Mouse (Mus musculus) embryonic facial prominence, embryonic 14.5 days (tissue): ENCODE data around the gene Vmn1r193. TPM values are rescaled to one million over a fixed set of nuclear protein-coding genes. Genes with fewer than 3 reads are reported as not detected.
"Not testable (repeated sequence)": the region's sequence is repeated elsewhere in the genome, so short reads cannot be mapped to it uniquely, and the experiment has no call there.

Experiments
- ATAC-seq: fragments of 200-750 bp; cut with Nextera tagmentation; 2 replicates; pipeline ENCODE4 v1.8.0; 2017; ENCODE audit warnings: low read depth, moderate number of reproducible peaks, moderate TSS enrichment
- DNase-seq: peaks from one replicate; pipeline ENCODE4 v3.0.0-alpha.2; 2015; ENCODE audit warnings: low spot score
- H3K27ac ChIP-seq: fragments of 300-500 bp; sonication (generic); replicated peaks from 2 replicates; pipeline ENCODE4 v1.5.1; 2014; ENCODE audit warnings: low read depth, mild to moderate bottlenecking, low read length, moderate library complexity
- H3K27me3 ChIP-seq: fragments of 300-500 bp; sonication (generic); replicated peaks from 2 replicates; pipeline ENCODE4 v1.6.1; 2014; ENCODE audit warnings: low read length; ENCODE audit not compliant: control insufficient read depth, insufficient read depth
- H3K36me3 ChIP-seq: fragments of 300-500 bp; sonication (generic); 2 replicates; pipeline ENCODE4 v1.6.1; 2014; ENCODE audit warnings: low read length, mixed read lengths; ENCODE audit not compliant: control insufficient read depth, insufficient read depth
- H3K4me1 ChIP-seq: fragments of 300-500 bp; sonication (generic); 2 replicates; pipeline ENCODE4 v1.6.1; 2014; ENCODE audit warnings: antibody characterized with exemption, low read length; ENCODE audit not compliant: control insufficient read depth, insufficient read depth
- H3K4me2 ChIP-seq: fragments of 300-500 bp; sonication (generic); 2 replicates; pipeline ENCODE4 v1.6.1; 2014; ENCODE audit warnings: low read depth, mild to moderate bottlenecking, low read length, moderate library complexity, mixed read lengths
- H3K4me3 ChIP-seq: fragments of 300-500 bp; sonication (generic); 2 replicates; pipeline ENCODE4 v1.5.1; 2014; ENCODE audit warnings: low read depth, mild to moderate bottlenecking, low read length
- H3K9ac ChIP-seq: fragments of 300-500 bp; sonication (generic); 2 replicates; pipeline ENCODE4 v1.6.1; 2014; ENCODE audit warnings: low read depth, mild to moderate bottlenecking, low read length, moderate library complexity, mixed read lengths
- H3K9me3 ChIP-seq: fragments of 300-500 bp; sonication (generic); 2 replicates; pipeline ENCODE4 v1.6.1; 2016; ENCODE audit warnings: low read length; ENCODE audit not compliant: control insufficient read depth
- WGBS: fragments of 180-500 bp; shearing (Covaris S2); extraction: QIAGEN DNeasy Blood & Tissue Kit; methylation state at CpG from one replicate; pipeline ENCODE4 v1.1.7; 2014; 5-methylcytosine and 5-hydroxymethylcytosine counted together
- polyA plus RNA-seq: library from polyadenylated mRNA; unstranded; fragments of >200 nt; fragmentation: Nextera tagmentation; extraction: Ambion mirVana; gene quantifications from 2 replicates; pipeline ENCODE4 v1.2.1, GENCODE M21; 2014

Gene Vmn1r193
- not detected in 2 replicates for polyA plus RNA-seq

DNA sequence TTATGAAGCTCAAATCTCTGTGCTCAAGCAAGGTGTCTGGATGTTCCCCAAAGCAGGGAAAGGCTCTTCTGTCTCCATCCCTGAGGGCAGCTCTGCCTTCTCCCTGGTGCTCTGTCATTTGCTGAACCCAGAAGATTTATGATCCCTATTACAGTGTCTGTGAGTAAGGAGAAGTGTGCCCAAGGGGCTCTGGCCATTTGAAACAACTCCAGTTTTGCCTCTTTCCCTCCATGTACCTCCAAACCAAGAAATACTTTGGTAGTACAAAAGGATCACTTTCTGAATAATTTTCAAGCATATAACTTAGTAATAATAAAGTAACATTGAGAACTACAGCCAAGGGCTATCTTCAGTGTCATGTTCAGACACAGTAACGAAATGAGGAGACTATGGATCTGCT lies at the start of gene Vmn1r193:
Gene Vmn1r193, minus strand, starts transcription at position 101 of the 400 bp plus-strand sequence.
- H3K27me3 ChIP-seq, H3K9me3 ChIP-seq, H3K4me3 ChIP-seq, DNase-seq, H3K4me1 ChIP-seq, H3K36me3 ChIP-seq, ATAC-seq, H3K4me2 ChIP-seq, H3K9ac ChIP-seq, H3K27ac ChIP-seq: not testable (repeated sequence)
- WGBS: 77% methylated on average over 1 of the region's 1 CpGs

DNA sequence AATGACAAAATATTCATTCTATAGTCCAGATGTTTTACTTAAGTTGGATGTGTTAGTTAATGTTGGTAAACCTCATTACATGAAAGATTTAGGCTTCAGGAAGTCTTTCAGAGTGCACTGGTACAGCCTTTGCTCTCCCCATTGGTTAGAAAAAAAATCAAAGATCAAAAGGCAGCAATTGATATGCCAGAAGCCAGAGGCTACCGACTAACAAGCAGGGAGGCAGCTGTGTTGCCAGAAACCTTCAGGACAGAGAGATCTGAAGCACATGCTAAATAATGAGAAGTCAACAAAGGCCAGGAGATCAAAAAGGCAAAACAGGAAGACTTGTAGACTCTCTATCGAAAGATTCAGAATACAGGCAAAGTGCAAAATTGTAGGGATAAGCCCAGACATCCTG lies 48.8 kb upstream of the Vmn1r193 start:
- Histone ChIP-seq H3K9me3 (no peaks in the 10 kb centered on the region), H3K4me2 (no peak overlapping the region), H3K27ac (no peak overlapping the region), H3K4me3 (no peak overlapping the region), H3K4me1 (no peaks in the 10 kb centered on the region), H3K27me3 (no peaks in the 10 kb centered on the region), H3K36me3 (no peaks in the 10 kb centered on the region), H3K9ac (no peak overlapping the region)
- WGBS: 29% methylated on average over 2 of the region's 2 CpGs
- ATAC-seq: no peak
- no peak for DNase-seq

- not testable (repeated sequence) for H3K27ac ChIP-seq, H3K4me3 ChIP-seq, H3K9ac ChIP-seq, H3K36me3 ChIP-seq, H3K4me1 ChIP-seq, ATAC-seq, H3K4me2 ChIP-seq, DNase-seq, H3K9me3 ChIP-seq, H3K27me3 ChIP-seq
- WGBS: 89% methylated on average over 1 of the region's 1 CpGs
Measured at GRCm38 (mm10) chr13:22270222-22270621, 47.3 kb upstream of the Vmn1r193 start, which contains the start of gene Vmn1r195. Gene Vmn1r195, plus strand, starts transcription at chr13:22270522.

DNA sequence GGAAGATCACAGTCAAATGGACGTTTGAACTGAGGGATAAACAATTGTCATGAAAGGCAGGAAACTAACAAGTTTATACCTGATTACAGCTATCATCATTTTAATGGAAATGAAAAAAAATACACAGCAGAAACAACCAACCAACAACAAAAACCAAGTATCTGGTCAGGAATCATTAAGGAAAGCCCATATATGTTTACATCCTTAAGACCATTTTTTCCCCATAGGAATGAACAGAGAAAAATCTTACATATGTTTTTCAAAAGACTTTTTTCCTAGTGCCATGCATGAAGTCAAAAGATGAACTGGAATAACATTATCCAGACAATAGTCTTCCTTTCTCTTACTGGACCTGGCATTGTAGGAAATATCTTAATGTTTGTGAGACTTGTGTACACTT lies 21.0 kb upstream of the Vmn1r193 start, which contains the start of gene Vmn1r194:
Gene Vmn1r194, plus strand, starts transcription at position 301 of the 400 bp plus-strand sequence.
- Histone ChIP-seq H3K9me3 (no peaks in the 10 kb centered on the region), H3K4me2 (no peak within 1 kb of the TSS), H3K4me3 (no peak within 1 kb of the TSS), H3K27me3 (no peaks in the 10 kb centered on the region), H3K4me1 (no peaks in the 10 kb centered on the region), H3K9ac (no peak within 1 kb of the TSS), H3K27ac (no peak within 1 kb of the TSS), H3K36me3 (no peaks in the 10 kb centered on the region)
- WGBS: 40% methylated on average over 1 of the region's 1 CpGs
- DNase-seq (no peak), ATAC-seq (no peak)

DNA sequence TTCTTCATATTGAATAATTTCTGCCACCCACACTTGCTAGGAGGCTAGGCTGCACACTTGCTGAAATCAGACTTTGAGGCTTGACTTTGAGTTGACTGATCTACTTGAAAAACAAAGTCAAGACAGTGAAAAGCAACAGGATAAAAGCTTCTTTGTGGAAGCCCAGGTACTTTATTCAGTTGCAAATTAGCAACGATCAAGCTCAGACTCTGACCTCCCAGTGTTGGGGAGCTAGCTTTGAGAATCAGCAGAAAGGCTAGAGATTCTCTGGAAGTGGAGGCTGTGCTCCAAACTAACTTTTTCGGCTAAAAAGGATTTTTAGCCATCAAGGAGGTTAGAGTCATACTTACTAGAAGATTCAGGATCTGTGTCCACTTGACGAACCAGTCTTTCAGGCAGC lies 30.2 kb downstream of the Vmn1r193 start:
- not testable (repeated sequence) for H3K4me1 ChIP-seq, H3K9ac ChIP-seq, H3K36me3 ChIP-seq, H3K9me3 ChIP-seq, DNase-seq, H3K27ac ChIP-seq, ATAC-seq, H3K4me2 ChIP-seq, H3K4me3 ChIP-seq, H3K27me3 ChIP-seq
- 73% methylated on average over 3 of the region's 3 CpGs for WGBS

- ATAC-seq (no peak), DNase-seq (no peak)
- no peaks in the 10 kb centered on the region for H3K4me1 ChIP-seq
- no peaks in the 10 kb centered on the region for H3K36me3 ChIP-seq
- H3K4me2 ChIP-seq: no peak within 1 kb of the TSS
- no peaks in the 10 kb centered on the region for H3K9me3 ChIP-seq
- no peaks in the 10 kb centered on the region for H3K27me3 ChIP-seq
- H3K27ac ChIP-seq: no peak within 1 kb of the TSS
- no peak within 1 kb of the TSS for H3K4me3 ChIP-seq
- H3K9ac ChIP-seq: no peak within 1 kb of the TSS
Measured at GRCm38 (mm10) chr13:22191041-22191440, 31.9 kb downstream of the Vmn1r193 start, which contains the start of gene Vmn1r192. Gene Vmn1r192, minus strand, starts transcription at chr13:22191141.

DNA sequence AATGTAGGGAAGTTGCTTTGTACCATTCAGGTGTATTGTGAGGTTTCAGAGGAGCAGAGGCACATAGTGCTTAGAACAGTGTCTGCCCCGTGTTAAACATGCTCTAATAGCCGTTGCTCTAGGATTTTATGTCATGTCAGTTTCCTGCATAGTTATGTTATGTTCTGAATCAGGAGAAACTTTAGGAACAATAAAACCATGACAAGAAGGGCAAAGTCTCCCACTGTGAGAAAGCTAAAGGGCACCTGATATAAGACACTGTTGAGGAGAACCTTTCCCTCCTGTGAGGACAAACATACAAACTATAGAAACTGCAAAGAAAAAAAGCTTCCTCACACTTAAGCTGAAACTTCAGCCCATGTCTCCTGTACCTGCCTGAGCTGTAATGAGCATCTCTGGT lies 32.6 kb downstream of the Vmn1r193 start:
- no peak overlapping the region for H3K27ac ChIP-seq
- no peaks in the 10 kb centered on the region for H3K27me3 ChIP-seq
- H3K4me2 ChIP-seq: no peak overlapping the region
- ATAC-seq (no peak), DNase-seq (no peak)
- H3K4me1 ChIP-seq: no peaks in the 10 kb centered on the region
- H3K36me3 ChIP-seq: no peaks in the 10 kb centered on the region
- no peak overlapping the region for H3K9ac ChIP-seq
- H3K9me3 ChIP-seq: no peaks in the 10 kb centered on the region
- 75% methylated on average over 2 of the region's 2 CpGs for WGBS
- no peak overlapping the region for H3K4me3 ChIP-seq

- ATAC-seq (no peak), DNase-seq (no peak)
- no peak overlapping the region for H3K27ac ChIP-seq
- no peaks in the 10 kb centered on the region for H3K9me3 ChIP-seq
- no peaks in the 10 kb centered on the region for H3K36me3 ChIP-seq
- H3K27me3 ChIP-seq: no peaks in the 10 kb centered on the region
- no peak overlapping the region for H3K4me2 ChIP-seq
- 86% methylated on average over 2 of the region's 2 CpGs for WGBS
- H3K4me3 ChIP-seq: no peak overlapping the region
- H3K9ac ChIP-seq: no peak overlapping the region
- H3K4me1 ChIP-seq: no peaks in the 10 kb centered on the region
Measured at GRCm38 (mm10) chr13:22189313-22189712, 33.6 kb downstream of the Vmn1r193 start.

DNA sequence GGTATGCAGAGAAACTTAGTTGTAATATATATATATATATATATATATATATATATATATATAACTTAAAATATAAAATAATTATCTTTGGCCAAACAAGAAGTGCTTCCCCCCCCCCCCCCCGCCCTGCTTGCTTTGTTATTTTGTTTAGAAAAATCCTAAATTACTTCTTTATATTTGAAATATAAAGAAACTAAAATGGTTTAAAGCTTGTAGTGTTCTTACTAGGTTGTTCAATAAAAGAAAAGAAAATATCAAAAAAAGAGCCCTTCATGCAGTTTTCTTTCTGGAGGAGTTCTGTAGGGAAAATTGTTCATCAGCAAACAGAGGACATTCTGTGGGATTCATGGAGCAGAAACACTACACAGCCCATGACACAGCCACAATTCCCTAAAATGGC lies 39.1 kb downstream of the Vmn1r193 start, which contains the start of gene Vmn1r191:
Gene Vmn1r191, minus strand, starts transcription at position 101 of the 400 bp plus-strand sequence.
- H3K9ac ChIP-seq: no peak within 1 kb of the TSS
- no peak for ATAC-seq
- DNase-seq: no peak
- H3K36me3 ChIP-seq: no peaks in the 10 kb centered on the region
- no peak within 1 kb of the TSS for H3K27ac ChIP-seq
- no peak within 1 kb of the TSS for H3K4me3 ChIP-seq
- no peaks in the 10 kb centered on the region for H3K9me3 ChIP-seq
- WGBS: 73% methylated on average over 1 of the region's 1 CpGs
- H3K4me2 ChIP-seq: no peak within 1 kb of the TSS
- H3K4me1 ChIP-seq: no peaks in the 10 kb centered on the region
- H3K27me3 ChIP-seq: no peaks in the 10 kb centered on the region
